Comparison of ENCODE assay signal across 8 mouse cellular contexts in genomic region chr7:70367591-70368267, GRCm38 (mm10). TPM values are rescaled to one million over a fixed set of nuclear protein-coding genes. Genes with fewer than 3 reads are reported as not detected.
A peak's percentile ranks its signal among the peaks of the same experiment; 100 is the strongest.
DNase-seq lines count a peak whose midpoint lies in the region; ATAC-seq lines count a peak whose summit lies in the region.

No protein-coding gene starts in this region.

- intact Hi-C loops in heart, postnatal 25 days (cut with DNase I): loop anchor here (10.0 kb wide), 3 partner anchors 1017 to 1337 kb away; no protein-coding TSS in a partner anchor

- peak overlapping the region; percentile 98 for H3K27ac ChIP-seq in forebrain, embryonic 10.5 days
- H3K27ac ChIP-seq in intestine, embryonic 16.5 days (ENCODE audit: low read length): no peak overlapping the region
- H3K27ac ChIP-seq in midbrain, embryonic 11.5 days (ENCODE audit: low read depth, low read length): peak overlapping the region; percentile 90

- H3K4me1 ChIP-seq in forebrain, embryonic 10.5 days: peaks cover 74% of the 10 kb centered on the region
- H3K4me1 ChIP-seq in intestine, embryonic 16.5 days (ENCODE audit: control insufficient read depth, insufficient read depth, low read length): peaks cover 20% of the 10 kb centered on the region
- peaks cover 21% of the 10 kb centered on the region for H3K4me1 ChIP-seq in midbrain, embryonic 11.5 days (ENCODE audit: control insufficient read depth, insufficient read depth, low read length)

- H3K36me3 ChIP-seq in forebrain, embryonic 10.5 days (replicated peaks): no peaks in the 10 kb centered on the region
- no peaks in the 10 kb centered on the region for H3K36me3 ChIP-seq in intestine, embryonic 16.5 days (ENCODE audit: control insufficient read depth, insufficient read depth, low read length)
- no peaks in the 10 kb centered on the region for H3K36me3 ChIP-seq in midbrain, embryonic 11.5 days (ENCODE audit: control insufficient read depth, insufficient read depth, low read length)

- ATAC-seq in intestine, embryonic 16.5 days: no peak
- ATAC-seq in midbrain, embryonic 11.5 days (ENCODE audit: low FRiP score): no peak

- 0 out of 2 replicates have a peak overlapping the region, but pooled peaks have one; percentile 27 for H3K9ac ChIP-seq in intestine, embryonic 16.5 days (ENCODE audit: low read depth, low read length)
- H3K9ac ChIP-seq in midbrain, embryonic 11.5 days (ENCODE audit: low read length): peak overlapping the region; percentile 44; the same call in 1 of the 2 replicates

- peak; percentile 95 for DNase-seq in heart, adult 11 months
- DNase-seq in heart, postnatal 25 days (ENCODE audit: low spot score): no peak
- peak; percentile 52 for DNase-seq in forebrain, embryonic 10.5 days (ENCODE audit: extremely low spot score, low spot score)
- peak; percentile 93 for DNase-seq in midbrain, embryonic 11.5 days (ENCODE audit: low spot score, missing footprints)
- DNase-seq in frontal cortex, postnatal 10 days (ENCODE audit: low spot score in 2 of 2): no peak
- no peak for DNase-seq in right cerebral cortex, postnatal 4 days
- no peak for DNase-seq in gastrocnemius, postnatal 10 days

- peak overlapping the region; percentile 30; the same call in 1 of the 2 replicates for H3K4me2 ChIP-seq in intestine, embryonic 16.5 days (ENCODE audit: low read depth, low read length)
- H3K4me2 ChIP-seq in midbrain, embryonic 11.5 days: peak overlapping the region; percentile 71

- H3K4me3 ChIP-seq in forebrain, embryonic 10.5 days: peak overlapping the region; percentile 84
- peak overlapping the region; percentile 11; the same call in 1 of the 2 replicates for H3K4me3 ChIP-seq in intestine, embryonic 16.5 days (ENCODE audit: low read length)
- peak overlapping the region; percentile 41 for H3K4me3 ChIP-seq in midbrain, embryonic 11.5 days (ENCODE audit: low read depth, low read length)

- H3K9me3 ChIP-seq in forebrain, embryonic 10.5 days: no peaks in the 10 kb centered on the region
- H3K9me3 ChIP-seq in intestine, embryonic 16.5 days (ENCODE audit: control insufficient read depth, low read length): no peaks in the 10 kb centered on the region
- no peaks in the 10 kb centered on the region for H3K9me3 ChIP-seq in midbrain, embryonic 11.5 days (ENCODE audit: control insufficient read depth, low read length)

- 2% methylated on average over 16 of the region's 16 CpGs for WGBS in forebrain, embryonic 10.5 days
- WGBS in intestine, embryonic 16.5 days: 45% methylated on average over 16 of the region's 16 CpGs
- 4% methylated on average over 16 of the region's 16 CpGs for whole genome bisulfite sequencing in midbrain, embryonic 11.5 days

- peaks cover 99% of the 10 kb centered on the region for H3K27me3 ChIP-seq in forebrain, embryonic 10.5 days (ENCODE audit: poor library complexity, severe bottlenecking)
- H3K27me3 ChIP-seq in intestine, embryonic 16.5 days (replicated peaks; ENCODE audit: control insufficient read depth, insufficient read depth, low read length): peaks cover 24% of the 10 kb centered on the region
- peaks cover 57% of the 10 kb centered on the region for H3K27me3 ChIP-seq in midbrain, embryonic 11.5 days (ENCODE audit: control insufficient read depth, insufficient read depth, low read length)

RNA-seq across cellular contexts. Expression of gene Nr2f2, which starts 1.2 kb away (rescaled TPM):
- total RNA-seq in heart, postnatal 25 days (2021): 10 to 100 TPM; 19.9 to 25.0 TPM
- polyA plus RNA-seq in forebrain, embryonic 10.5 days (2016; fragmentation: Nextera tagmentation; extraction: Ambion mirVana): 82.3 and 82.7 TPM in 2 replicates
- 22.2 and 24.6 TPM in 2 replicates for polyA plus RNA-seq in intestine, embryonic 16.5 days (2015; fragmentation: Nextera tagmentation; extraction: Ambion mirVana)
- 114 and 122 TPM in 2 replicates for polyA plus RNA-seq in midbrain, embryonic 11.5 days (2014; fragmentation: Nextera tagmentation; extraction: Ambion mirVana)
- total RNA-seq in gastrocnemius, postnatal 10 days (2021): 10 to 100 TPM; 32.7 to 39.2 TPM

Comparison
In these comparisons a context has a peak if more than half of its experiments do, and no peak if none do; other contexts are left out.
1. DNase-seq: peak in heart, adult 11 months (single experiment), forebrain, embryonic 10.5 days (single experiment) and midbrain, embryonic 11.5 days (single experiment); none in heart, postnatal 25 days (single experiment), frontal cortex, postnatal 10 days (0 of 2), right cerebral cortex, postnatal 4 days (single experiment) and gastrocnemius, postnatal 10 days (single experiment).
2. H3K4me3 ChIP-seq: peak in every context shown above with its lines; median percentile 84 in forebrain, embryonic 10.5 days; 41 in midbrain, embryonic 11.5 days; 11 in intestine, embryonic 16.5 days.